Mouse (Mus musculus) urinary bladder, postnatal 36 days (tissue): ENCODE results near the gene Fank1.
"Not testable (repeated sequence)": the region's sequence is repeated elsewhere in the genome, so short reads cannot be mapped to it uniquely, and the experiment has no call there.

Experiments used
- DNase-seq, 2 experiments: peaks; one replicate each; pipeline ENCODE4 v3.0.0; 2022; ENCODE audit warnings: low spot score in 2 of 2, mixed read lengths in 1 of 2

The Fank1 gene

GRCm38 (mm10) chr7:133828514-133828913, 51.9 kb downstream of the Fank1 start:
- DNase-seq: no peak

- no peak for DNase-seq
Measured at GRCm38 (mm10) chr7:133829579-133829978, 52.9 kb downstream of the Fank1 start.

- DNase-seq: no peak
Measured at GRCm38 (mm10) chr7:133839546-133839945, 62.9 kb downstream of the Fank1 start.

- DNase-seq: no peak
Measured at GRCm38 (mm10) chr7:133842079-133842478, 65.4 kb downstream of the Fank1 start.

- DNase-seq: no peak
Measured at GRCm38 (mm10) chr7:133847175-133847574, 70.5 kb downstream of the Fank1 start.

- DNase-seq: no peak
Measured at GRCm38 (mm10) chr7:133848180-133848579, 71.5 kb downstream of the Fank1 start.

GRCm38 (mm10) chr7:133850735-133851134, 74.1 kb downstream of the Fank1 start:
- no peak for DNase-seq

- peak; percentile 60 to 67 for DNase-seq
Measured at GRCm38 (mm10) chr7:133856278-133856677, 79.6 kb downstream of the Fank1 start.

- no peak for DNase-seq
Measured at GRCm38 (mm10) chr7:133858506-133858905, 81.8 kb downstream of the Fank1 start.

GRCm38 (mm10) chr7:133859548-133859947, 82.9 kb downstream of the Fank1 start:
- DNase-seq: no peak

- DNase-seq: no peak
Measured at GRCm38 (mm10) chr7:133862233-133862632, 85.6 kb downstream of the Fank1 start.

- DNase-seq: no peak
Measured at GRCm38 (mm10) chr7:133862723-133863122, 86.1 kb downstream of the Fank1 start.

GRCm38 (mm10) chr7:133863151-133863550, 86.5 kb downstream of the Fank1 start:
- no peak for DNase-seq

- DNase-seq: no peak
Measured at GRCm38 (mm10) chr7:133863684-133864083, 87.0 kb downstream of the Fank1 start.

- DNase-seq: no peak
Measured at GRCm38 (mm10) chr7:133870265-133870664, 93.6 kb downstream of the Fank1 start.

GRCm38 (mm10) chr7:133872701-133873100, 96.0 kb downstream of the Fank1 start:
- no peak for DNase-seq

- DNase-seq: no peak
Measured at GRCm38 (mm10) chr7:133876139-133876538, 99.5 kb downstream of the Fank1 start.

GRCm38 (mm10) chr7:133876646-133877342, 100.1 kb downstream of the Fank1 start:
- DNase-seq: no peak

GRCm38 (mm10) chr7:133879761-133880160, 103.1 kb downstream of the Fank1 start:
- no peak for DNase-seq

GRCm38 (mm10) chr7:133884759-133885431, 108.2 kb downstream of the Fank1 start:
- DNase-seq: not testable (repeated sequence)

- peak in 1 of 2 experiments; percentile 14 for DNase-seq
Measured at GRCm38 (mm10) chr7:133888926-133889920, 112.6 kb downstream of the Fank1 start.

- DNase-seq: no peak
Measured at GRCm38 (mm10) chr7:133889986-133890385, 113.3 kb downstream of the Fank1 start.
